Mouse (Mus musculus): ENCODE data around the gene Nfe2.

- no peak for TF ChIP-seq CTCF (IDR thresholded peaks at IDR 0.05)
- TF ChIP-seq EP300 (IDR thresholded peaks at IDR 0.05): no peak
Observed at GRCm38 (mm10) chr15:103245616-103246015, 12.6 kb downstream of the Nfe2 start.

Data from lung, postnatal 0 days (tissue).